Mouse (Mus musculus) spleen, adult 2 months (tissue): ENCODE data around the gene Ssu72.

ENCODE experiments used
- CTCF ChIP-seq: fragments of 200-500 bp; IDR thresholded peaks from 2 replicates; pipeline ENCODE4 v1.5.1; 2011; ENCODE audit warnings: mild to moderate bottlenecking, inconsistent platforms; ENCODE audit not compliant: insufficient read depth, insufficient read length, insufficient replicate concordance; ENCODE audit errors: extremely low read depth
- POLR2A ChIP-seq: fragments of 200-500 bp; IDR thresholded peaks from 2 replicates; pipeline ENCODE4 v1.6.1; 2011; ENCODE audit warnings: low read depth, low read length, inconsistent platforms

DNA sequence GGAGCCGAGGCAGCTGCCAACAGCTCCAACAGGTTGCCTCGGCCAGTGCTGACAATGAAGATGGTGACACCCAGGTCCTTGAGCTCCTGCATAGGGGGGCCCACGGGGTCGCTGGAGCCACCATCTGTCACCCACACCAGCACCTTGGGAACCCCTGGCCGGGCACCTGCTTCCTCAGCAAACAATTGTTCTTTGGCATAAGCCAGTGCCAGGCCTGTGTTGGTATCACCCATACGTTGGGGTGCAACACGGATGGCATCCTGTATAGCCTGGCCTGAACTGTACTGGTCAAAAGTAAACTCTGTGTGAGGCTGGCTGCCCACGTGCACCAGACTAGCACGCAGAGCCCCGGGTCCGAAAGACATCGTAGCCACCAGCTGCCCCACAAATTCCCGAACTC lies 68.2 kb downstream of the Ssu72 start:
- no peak for TF ChIP-seq POLR2A
- no peak for TF ChIP-seq CTCF
